Mouse (Mus musculus) CH12.LX (cell line): Measurements from ENCODE around the gene Tph2. TPM values are rescaled to one million over a fixed set of nuclear protein-coding genes. Genes with fewer than 3 reads are reported as not detected.

ENCODE experiments used
- DNase-seq: peaks from one replicate; pipeline ENCODE4 v3.0.0-alpha.2; 2013; ENCODE audit errors: extremely low read depth
- H3K27ac ChIP-seq: 2 replicates; pipeline ENCODE4 v1.5.1; 2012; ENCODE audit warnings: low read depth, mild to moderate bottlenecking, control low read depth, moderate library complexity; ENCODE audit not compliant: insufficient read depth
- H3K27me3 ChIP-seq: replicated peaks from 2 replicates; pipeline ENCODE3; 2012; ENCODE audit warnings: inconsistent platforms
- H3K36me3 ChIP-seq, 2 experiments: replicated peaks in 1 of 2; 2 replicates each; pipeline versions ENCODE3 to v1.6.1; 2012; ENCODE audit warnings: inconsistent platforms in 1 of 2, low read length in 1 of 2, mild to moderate bottlenecking in 1 of 2, mixed read lengths in 1 of 2, moderate library complexity in 1 of 2; ENCODE audit not compliant: control insufficient read depth in 1 of 2, insufficient read depth in 1 of 2
- H3K4me1 ChIP-seq, 2 experiments: 2 replicates each; pipeline ENCODE4 v1.6.1; 2012; ENCODE audit warnings: inconsistent platforms in 1 of 2, moderate library complexity in 1 of 2; ENCODE audit not compliant: insufficient read depth in 2 of 2, control insufficient read depth in 1 of 2
- H3K4me2 ChIP-seq: 2 replicates; pipeline ENCODE4 v1.6.1; 2012; ENCODE audit warnings: low read depth, mild to moderate bottlenecking, control low read depth; ENCODE audit not compliant: poor library complexity, insufficient read depth, severe bottlenecking
- H3K4me3 ChIP-seq, 3 experiments: fragments of 150-350 bp in 1 of 3; sonication (generic) in 1 of 3; replicated peaks in 1 of 3; 2 replicates each; pipeline versions ENCODE3 to v1.5.1; 2011 to 2012; ENCODE audit warnings: low read depth in 2 of 3, low read length in 2 of 3, mild to moderate bottlenecking in 2 of 3, moderate library complexity in 2 of 3, control low read depth in 1 of 3, improper control_type of control experiment in 1 of 3, inconsistent platforms in 1 of 3, mixed read lengths in 1 of 3; ENCODE audit not compliant: poor library complexity in 1 of 3
- H3K79me2 ChIP-seq: replicated peaks from 2 replicates; pipeline ENCODE4 v1.6.1; 2012; ENCODE audit warnings: mild to moderate bottlenecking, moderate library complexity; ENCODE audit not compliant: control insufficient read depth, poor library complexity, insufficient read depth, severe bottlenecking; ENCODE audit errors: extremely low read depth
- H3K9ac ChIP-seq: 2 replicates; pipeline ENCODE4 v1.6.1; 2012; ENCODE audit warnings: low read depth, mild to moderate bottlenecking, control low read depth, moderate library complexity; ENCODE audit not compliant: insufficient read depth
- H3K9me3 ChIP-seq: replicated peaks from 2 replicates; pipeline ENCODE3; 2012; ENCODE audit warnings: low read length, inconsistent platforms, mixed read lengths
- CHD2 ChIP-seq: IDR thresholded peaks from 2 replicates; pipeline ENCODE4 v1.6.1; 2011; ENCODE audit warnings: low read length, improper control_type of control experiment
- CTCF ChIP-seq, 2 experiments: IDR thresholded peaks in 1 of 2; conservative IDR thresholded peaks in 1 of 2; 2 replicates each; pipeline ENCODE4 v1.5.1; 2011 to 2012; ENCODE audit warnings: low read depth in 2 of 2, low read length in 2 of 2, improper control_type of control experiment in 1 of 2, inconsistent platforms in 1 of 2, mild to moderate bottlenecking in 1 of 2, moderate library complexity in 1 of 2
- ELF1 ChIP-seq: IDR thresholded peaks from 2 replicates; pipeline ENCODE4 v1.6.1; 2014; ENCODE audit warnings: low read depth, mild to moderate bottlenecking, inconsistent platforms, low read length, improper control_type of control experiment
- EP300 ChIP-seq: IDR thresholded peaks from 2 replicates; pipeline ENCODE4 v1.6.1; 2011; ENCODE audit warnings: low read length, improper control_type of control experiment
- ETS1 ChIP-seq: conservative IDR thresholded peaks from 2 replicates; pipeline ENCODE4 v1.6.1; 2012; ENCODE audit warnings: low read depth, mild to moderate bottlenecking, inconsistent platforms, low read length, improper control_type of control experiment, moderate library complexity
- GABPA ChIP-seq: IDR thresholded peaks from 2 replicates; pipeline ENCODE4 v1.6.1; 2012; ENCODE audit warnings: low read depth, low read length, improper control_type of control experiment, inconsistent platforms; ENCODE audit not compliant: insufficient replicate concordance
- HCFC1 ChIP-seq: IDR thresholded peaks from 2 replicates; pipeline ENCODE4 v1.6.1; 2012; ENCODE audit warnings: low read depth, mild to moderate bottlenecking, inconsistent platforms, low read length, improper control_type of control experiment
- JUN ChIP-seq: IDR thresholded peaks from 2 replicates; pipeline ENCODE4 v1.6.1; 2011; ENCODE audit warnings: low read depth, mild to moderate bottlenecking, low read length, improper control_type of control experiment, moderate library complexity; ENCODE audit not compliant: insufficient read depth
- JUND ChIP-seq: conservative IDR thresholded peaks from 2 replicates; pipeline ENCODE4 v1.6.1; 2011; ENCODE audit warnings: low read depth, low read length, improper control_type of control experiment
- MAFK ChIP-seq: IDR thresholded peaks from 2 replicates; pipeline ENCODE4 v1.6.1; 2011; ENCODE audit warnings: low read length, improper control_type of control experiment; ENCODE audit not compliant: insufficient replicate concordance
- MAX ChIP-seq: IDR thresholded peaks from 2 replicates; pipeline ENCODE4 v1.6.1; 2011; ENCODE audit warnings: low read length, improper control_type of control experiment
- MAZ ChIP-seq: IDR thresholded peaks from 2 replicates; pipeline ENCODE4 v1.6.1; 2012; ENCODE audit warnings: low read depth, mild to moderate bottlenecking, inconsistent platforms, low read length, improper control_type of control experiment, moderate library complexity
- MYC ChIP-seq: IDR thresholded peaks from 2 replicates; pipeline ENCODE4 v1.6.1; 2011; ENCODE audit warnings: low read depth, mild to moderate bottlenecking, improper control_type of control experiment, low read length
- NRF1 ChIP-seq: IDR thresholded peaks from 2 replicates; pipeline ENCODE4 v1.6.1; 2014; ENCODE audit warnings: low read depth, mild to moderate bottlenecking, inconsistent platforms, low read length, improper control_type of control experiment, moderate library complexity
- PAX5 ChIP-seq: IDR thresholded peaks from 2 replicates; pipeline ENCODE4 v1.6.1; 2012; ENCODE audit warnings: low read length, inconsistent platforms, mixed read lengths
- POLR2A ChIP-seq: IDR thresholded peaks from 2 replicates; pipeline ENCODE4 v1.6.1; 2011; ENCODE audit warnings: low read depth, mild to moderate bottlenecking, improper control_type of control experiment, low read length
- RCOR1 ChIP-seq: conservative IDR thresholded peaks from 2 replicates; pipeline ENCODE4 v1.6.1; 2012; ENCODE audit warnings: low read depth, mild to moderate bottlenecking, inconsistent platforms, low read length, improper control_type of control experiment
- SIN3A ChIP-seq: IDR thresholded peaks from 2 replicates; pipeline ENCODE4 v1.6.1; 2012; ENCODE audit warnings: low read length, improper control_type of control experiment, inconsistent platforms
- TCF12 ChIP-seq: IDR thresholded peaks from 2 replicates; pipeline ENCODE4 v1.6.1; 2014; ENCODE audit warnings: low read depth, mild to moderate bottlenecking, inconsistent platforms, low read length, improper control_type of control experiment
- UBTF ChIP-seq: IDR thresholded peaks from 2 replicates; pipeline ENCODE4 v1.6.1; 2012; ENCODE audit warnings: low read depth, mild to moderate bottlenecking, inconsistent platforms, low read length, improper control_type of control experiment, moderate library complexity
- USF2 ChIP-seq: conservative IDR thresholded peaks from 2 replicates; pipeline ENCODE4 v1.6.1; 2011; ENCODE audit warnings: low read depth, low read length, improper control_type of control experiment
- ZC3H11A ChIP-seq: IDR thresholded peaks from 2 replicates; pipeline ENCODE4 v1.6.1; 2012; ENCODE audit warnings: low read depth, mild to moderate bottlenecking, inconsistent platforms, low read length, improper control_type of control experiment
- ZKSCAN1 ChIP-seq: IDR thresholded peaks from 2 replicates; pipeline ENCODE4 v1.6.1; 2012; ENCODE audit warnings: low read depth, inconsistent platforms, low read length, improper control_type of control experiment, borderline replicate concordance
- dilution Hi-C: fragments of 300-500 bp; cut with MboI; formaldehyde crosslinking; loops from 2 replicates; pipeline ENCODE4 v1.14.3; 2020; ENCODE audit warnings: low sequenced_read_pairs; ENCODE audit not compliant: extremely low pct_unique_long_range_greater_than_20kb, extremely low pct_ligation_motif_present
- in situ Hi-C: fragments of 300-500 bp; cut with MboI; formaldehyde crosslinking; loops from 3 replicates; pipeline ENCODE4 v1.14.3; 2019; ENCODE audit warnings: low sequenced_read_pairs, low pct_ligation_motif_present, low pct_unique_long_range_greater_than_20kb, mixed read lengths
- polyA plus RNA-seq: library from polyadenylated mRNA; unstranded; fragments of >175 nt; gene quantifications from 2 replicates; pipeline ENCODE4 v1.2.1, GENCODE M21; 2012; ENCODE audit warnings: low read depth; ENCODE audit not compliant: insufficient read length
- total RNA-seq, 2 experiments: library from RNA; depleted of rRNA; stranded (reverse); fragments of 300-350 nt in 1 of 2; fragments of >200 nt in 1 of 2; gene quantifications; 2 replicates each; pipeline ENCODE4 v1.2.3; 2012 to 2014

Tph2 gene
- total and polyA plus RNA-seq, 3 experiments: 0.42 to 0.55 (median 0.54) TPM

DNA sequence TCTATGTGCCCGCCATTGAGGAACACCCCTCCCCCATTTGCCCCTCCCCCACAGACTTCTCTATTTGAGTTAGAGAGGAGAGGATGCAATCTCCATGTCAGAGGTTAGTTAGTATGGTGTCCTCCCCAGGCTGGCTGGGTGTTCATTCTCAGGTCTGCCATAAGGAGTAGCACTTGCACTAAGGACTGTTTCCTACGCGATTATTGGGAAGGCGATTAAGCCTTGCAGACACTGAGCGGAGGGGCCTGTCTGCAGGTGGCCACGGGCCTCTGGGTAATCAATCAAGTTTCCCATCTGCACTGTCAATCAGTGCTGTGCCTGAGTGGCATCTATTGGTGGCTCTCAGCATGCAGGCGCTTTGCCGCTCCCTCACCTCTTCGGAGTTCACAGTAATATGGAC lies 15.4 kb downstream of the Tph2 start:
- no peak for TF ChIP-seq CTCF (conservative IDR thresholded peaks at IDR 0.05 in 1 of 2, IDR thresholded peaks at IDR 0.05 in 1 of 2; ENCODE audit: low read depth in 2 of 2, low read length in 2 of 2)
- TF ChIP-seq ELF1: no peak
- 0 out of 2 replicates have a peak, but pooled peaks have one; percentile 21 for TF ChIP-seq CHD2
- TF ChIP-seq SIN3A: no peak
- TF ChIP-seq UBTF: no peak
- no peak for TF ChIP-seq ZC3H11A
- TF ChIP-seq RCOR1: no peak
- TF ChIP-seq JUN: no peak
- TF ChIP-seq HCFC1: no peak
- no peak overlapping the region for H3K27ac ChIP-seq
- peaks cover 0 to 4% of the 10 kb centered on the region in 2 experiments; a peak in 2 of 4 replicates for H3K4me1 ChIP-seq
- H3K4me3 ChIP-seq: no peak overlapping the region
- dilution Hi-C loops: no loop called here
- no peaks in the 10 kb centered on the region for H3K9me3 ChIP-seq
- no peak for DNase-seq
- no peaks in the 10 kb centered on the region for H3K79me2 ChIP-seq
- no peaks in the 10 kb centered on the region for H3K27me3 ChIP-seq
- in situ Hi-C loops: no loop called here
- H3K36me3 ChIP-seq: no peaks in the 10 kb centered on the region
- no peak overlapping the region for H3K4me2 ChIP-seq
- no peak overlapping the region for H3K9ac ChIP-seq

DNA sequence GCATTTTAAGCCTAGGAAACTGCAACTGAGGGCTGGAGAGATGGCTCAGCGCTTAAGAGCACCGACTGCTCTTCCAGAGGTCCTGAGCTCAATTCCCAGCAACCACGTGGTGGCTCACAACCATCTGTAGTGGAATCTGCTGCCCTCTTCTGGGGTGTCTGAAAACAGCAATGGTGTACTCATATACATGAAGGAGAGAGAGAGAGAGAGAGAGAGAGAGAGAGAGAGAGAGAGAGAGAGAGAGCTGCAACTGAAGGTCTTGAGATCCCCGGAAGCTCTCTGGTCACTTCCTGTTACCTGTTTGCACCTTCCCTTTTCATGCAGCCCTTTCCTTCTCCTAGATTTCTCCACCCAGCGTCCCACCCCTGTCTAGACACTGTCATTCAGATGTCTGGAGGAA lies 24.5 kb downstream of the Tph2 start:
- no peaks in the 10 kb centered on the region for H3K27me3 ChIP-seq
- peak; percentile 6 for DNase-seq
- TF ChIP-seq MAFK (no peak), JUND (no peak), POLR2A (no peak), ZKSCAN1 (no peak), ELF1 (no peak), ETS1 (no peak), USF2 (no peak), EP300 (no peak), TCF12 (no peak), CTCF (conservative IDR thresholded peaks at IDR 0.05 in 1 of 2, IDR thresholded peaks at IDR 0.05 in 1 of 2; ENCODE audit: low read depth in 2 of 2, low read length in 2 of 2) (peak in 1 of 2 experiments; percentile 20; a peak in 1 of 4 replicates), NRF1 (no peak), MYC (0 out of 2 replicates have a peak, but pooled peaks have one; percentile 25), MAZ (no peak), PAX5 (no peak), RCOR1 (no peak), MAX (no peak), GABPA (no peak)
- TF ChIP-seq, all 38 proteins: peak for 2
- Histone ChIP-seq H3K4me1 (no peaks in the 10 kb centered on the region; a peak in 1 of 4 replicates), H3K4me2 (no peak overlapping the region), H3K27ac (no peak overlapping the region), H3K9ac (no peak overlapping the region), H3K9me3 (no peaks in the 10 kb centered on the region), H3K36me3 (no peaks in the 10 kb centered on the region), H3K4me3 (no peak overlapping the region), H3K79me2 (no peaks in the 10 kb centered on the region)
- in situ Hi-C loops (no loop called here), dilution Hi-C loops (no loop called here)
